Mouse (Mus musculus): ENCODE data around the gene Zfp444. TPM values are rescaled to one million over a fixed set of nuclear protein-coding genes. Genes with fewer than 3 reads are reported as not detected.

The Zfp444 gene
- polyA plus RNA-seq, 1 experiment from 2014 or later = 49.9 TPM

DNA sequence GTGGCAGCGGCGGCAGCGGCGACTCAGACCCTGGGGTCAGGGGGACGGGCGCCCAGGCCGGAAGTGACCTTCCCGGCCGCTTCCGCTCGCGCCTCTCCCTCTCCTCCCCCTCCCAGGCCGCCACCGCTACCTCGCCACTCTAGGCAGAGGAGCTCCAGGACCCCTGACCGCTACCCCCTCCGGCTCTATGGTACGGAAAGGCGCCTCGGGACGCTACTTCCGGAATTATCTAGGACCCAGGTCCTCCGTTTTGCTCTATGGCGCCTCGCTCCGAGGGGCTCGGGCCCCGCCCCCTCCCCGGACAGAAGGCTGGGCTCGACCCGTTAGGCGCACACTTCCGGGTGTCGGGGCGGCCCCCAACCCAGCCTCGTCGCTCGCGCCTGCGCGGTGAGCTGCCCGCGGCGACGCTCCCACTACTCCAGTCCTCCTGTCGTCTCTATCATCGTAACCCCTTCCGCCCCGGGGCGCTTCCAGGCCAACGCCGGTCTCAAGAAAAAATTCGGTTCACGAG, 16.1 kb upstream of the Zfp444 start, which contains the start of gene Zfp787:
Gene Zfp787 (minus strand): TSS at position 97 of the 511 bp plus-strand sequence.
- H3K9me3 ChIP-seq (ENCODE audit: control insufficient read depth, low read length) = no peaks in the 10 kb centered on the region
- H3K27me3 ChIP-seq (replicated peaks; ENCODE audit: control insufficient read depth, insufficient read depth, low read length) = no peaks in the 10 kb centered on the region
- peak within 1 kb of the TSS; percentile 82 for H3K4me3 ChIP-seq (ENCODE audit: low read depth, low read length)
- H3K9ac ChIP-seq (ENCODE audit: low read length) = peak within 1 kb of the TSS; percentile 94
- peak within 1 kb of the TSS; percentile 74 for H3K4me2 ChIP-seq (ENCODE audit: low read length)
- H3K36me3 ChIP-seq (ENCODE audit: control insufficient read depth, insufficient read depth, low read length) = no peaks in the 10 kb centered on the region
- peak; percentile 94 for DNase-seq (ENCODE audit: low spot score)
- ATAC-seq (replicated peaks; ENCODE audit: low FRiP score, low TSS enrichment, low read depth) = peak; percentile 96
- peak within 1 kb of the TSS; percentile 82 for H3K27ac ChIP-seq (ENCODE audit: low read depth)
- peaks cover 13% of the 10 kb centered on the region; the same call in 1 of the 2 replicates for H3K4me1 ChIP-seq (replicated peaks; ENCODE audit: control insufficient read depth, insufficient read depth, low read length)
- under 1% methylated on average over 54 of the region's 54 CpGs for WGBS

- Histone ChIP-seq H3K4me3 (ENCODE audit: low read depth, low read length) (peak overlapping the region; percentile 82; the same call in 1 of the 2 replicates), H3K27ac (ENCODE audit: low read depth) (peak overlapping the region; percentile 82; the same call in 1 of the 2 replicates), H3K9me3 (ENCODE audit: control insufficient read depth, low read length) (no peaks in the 10 kb centered on the region), H3K27me3 (replicated peaks; ENCODE audit: control insufficient read depth, insufficient read depth, low read length) (no peaks in the 10 kb centered on the region), H3K9ac (ENCODE audit: low read length) (peak overlapping the region; percentile 94), H3K4me1 (replicated peaks; ENCODE audit: control insufficient read depth, insufficient read depth, low read length) (peaks cover 13% of the 10 kb centered on the region; the same call in 1 of the 2 replicates), H3K4me2 (ENCODE audit: low read length) (peak overlapping the region; percentile 74), H3K36me3 (ENCODE audit: control insufficient read depth, insufficient read depth, low read length) (no peaks in the 10 kb centered on the region)
- WGBS = 43% methylated on average over 9 of the region's 9 CpGs
- ATAC-seq (replicated peaks; ENCODE audit: low FRiP score, low TSS enrichment, low read depth) (no peak), DNase-seq (ENCODE audit: low spot score) (no peak)
Observed at GRCm38 (mm10) chr7:6156901-6157472, 15.0 kb upstream of the Zfp444 start.

GRCm38 (mm10) chr7:6157479-6157878, 14.5 kb upstream of the Zfp444 start:
- Histone ChIP-seq H3K4me3 (ENCODE audit: low read depth, low read length) (no peak overlapping the region), H3K36me3 (ENCODE audit: control insufficient read depth, insufficient read depth, low read length) (no peaks in the 10 kb centered on the region), H3K4me1 (replicated peaks; ENCODE audit: control insufficient read depth, insufficient read depth, low read length) (peaks cover 13% of the 10 kb centered on the region; the same call in 1 of the 2 replicates), H3K27ac (ENCODE audit: low read depth) (no peak overlapping the region), H3K9ac (ENCODE audit: low read length) (no peak overlapping the region), H3K4me2 (ENCODE audit: low read length) (peak overlapping the region; percentile 74; the same call in 1 of the 2 replicates), H3K9me3 (ENCODE audit: control insufficient read depth, low read length) (no peaks in the 10 kb centered on the region), H3K27me3 (replicated peaks; ENCODE audit: control insufficient read depth, insufficient read depth, low read length) (no peaks in the 10 kb centered on the region)
- ATAC-seq (replicated peaks; ENCODE audit: low FRiP score, low TSS enrichment, low read depth) (no peak), DNase-seq (ENCODE audit: low spot score) (no peak)
- 77% methylated on average over 1 of the region's 1 CpGs for WGBS

DNA sequence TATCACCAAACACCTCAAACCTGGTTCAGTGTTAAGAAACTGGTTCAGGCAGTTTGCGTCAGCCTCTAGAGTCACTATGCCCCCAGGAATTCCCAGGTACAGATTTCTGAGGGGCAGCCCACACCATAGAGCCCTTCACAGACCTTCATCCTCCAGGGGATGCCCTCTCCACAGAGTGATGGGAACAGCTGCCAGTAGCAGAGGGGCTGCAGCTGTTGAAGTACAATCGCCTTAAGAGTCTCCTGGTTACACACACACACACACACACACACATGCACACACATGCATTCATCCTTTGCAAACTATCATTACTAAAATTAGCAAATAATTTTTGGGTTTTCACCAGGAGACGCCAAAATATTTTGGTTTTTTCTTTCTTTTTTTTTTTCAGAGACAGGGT, 12.4 kb upstream of the Zfp444 start:
- H3K27me3 ChIP-seq (replicated peaks; ENCODE audit: control insufficient read depth, insufficient read depth, low read length) = no peaks in the 10 kb centered on the region

DNA sequence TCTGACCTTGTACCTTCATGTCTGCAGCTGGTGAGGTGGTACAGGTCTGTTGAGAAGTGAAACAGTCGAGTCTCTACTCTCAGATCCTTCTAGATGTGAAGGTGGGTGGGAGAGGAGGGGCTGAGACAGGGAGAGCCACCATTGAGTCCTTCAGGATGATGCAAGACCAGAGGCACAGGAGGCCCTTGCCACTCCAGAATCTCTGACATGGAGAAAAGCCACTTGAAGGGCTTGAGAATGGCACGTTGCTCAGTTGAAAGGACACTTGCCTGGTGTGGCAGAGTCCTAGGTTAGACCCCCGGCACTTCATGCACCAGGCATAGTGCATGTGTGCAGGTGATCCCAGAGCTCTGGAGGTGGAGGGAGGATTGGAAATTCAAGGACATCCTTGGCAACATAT, 10.5 kb upstream of the Zfp444 start:
- WGBS = 57% methylated on average over 3 of the region's 3 CpGs
- H3K36me3 ChIP-seq (ENCODE audit: control insufficient read depth, insufficient read depth, low read length) = no peaks in the 10 kb centered on the region

More for the DNA sequence above, 12.4 kb upstream of the Zfp444 start:
- Histone ChIP-seq H3K9me3 (ENCODE audit: control insufficient read depth, low read length) (no peaks in the 10 kb centered on the region), H3K4me3 (ENCODE audit: low read depth, low read length) (no peak overlapping the region), H3K4me2 (ENCODE audit: low read length) (no peak overlapping the region), H3K27ac (ENCODE audit: low read depth) (no peak overlapping the region), H3K36me3 (ENCODE audit: control insufficient read depth, insufficient read depth, low read length) (no peaks in the 10 kb centered on the region), H3K9ac (ENCODE audit: low read length) (no peak overlapping the region), H3K4me1 (replicated peaks; ENCODE audit: control insufficient read depth, insufficient read depth, low read length) (peaks cover 5% of the 10 kb centered on the region; the same call in 1 of the 2 replicates)
- WGBS = 71% methylated on average over 3 of the region's 3 CpGs
- DNase-seq (ENCODE audit: low spot score) (no peak), ATAC-seq (replicated peaks; ENCODE audit: low FRiP score, low TSS enrichment, low read depth) (no peak)

DNA sequence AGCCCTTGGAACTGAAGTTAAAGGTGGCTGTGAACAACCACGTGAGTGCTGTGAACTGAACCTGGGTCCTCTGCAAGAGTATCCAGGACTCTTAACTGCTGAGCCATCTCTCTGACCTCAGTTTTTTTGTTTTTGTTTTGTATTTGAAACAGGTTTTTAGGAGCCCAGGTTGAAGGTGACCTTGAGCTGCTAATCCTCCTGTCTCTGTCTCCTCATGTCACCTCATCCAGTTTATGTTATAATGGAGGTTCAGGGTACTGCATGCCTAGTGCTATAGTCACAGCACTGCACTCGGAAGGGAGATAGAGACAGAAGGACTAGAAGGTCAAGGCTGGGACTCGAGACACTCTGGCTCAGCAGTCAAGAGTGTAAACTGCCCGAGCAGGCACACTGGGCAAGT, 9.9 kb upstream of the Zfp444 start:
- Histone ChIP-seq H3K9ac (ENCODE audit: low read length) (no peak overlapping the region), H3K27ac (ENCODE audit: low read depth) (no peak overlapping the region), H3K4me2 (ENCODE audit: low read length) (no peak overlapping the region), H3K36me3 (ENCODE audit: control insufficient read depth, insufficient read depth, low read length) (no peaks in the 10 kb centered on the region), H3K9me3 (ENCODE audit: control insufficient read depth, low read length) (no peaks in the 10 kb centered on the region), H3K4me1 (replicated peaks; ENCODE audit: control insufficient read depth, insufficient read depth, low read length) (no peaks in the 10 kb centered on the region), H3K4me3 (ENCODE audit: low read depth, low read length) (no peak overlapping the region), H3K27me3 (replicated peaks; ENCODE audit: control insufficient read depth, insufficient read depth, low read length) (no peaks in the 10 kb centered on the region)
- 78% methylated on average over 4 of the region's 4 CpGs for WGBS
- ATAC-seq (replicated peaks; ENCODE audit: low FRiP score, low TSS enrichment, low read depth) = no peak
- no peak for DNase-seq (ENCODE audit: low spot score)

More for the DNA sequence above, 10.5 kb upstream of the Zfp444 start:
- no peaks in the 10 kb centered on the region for H3K9me3 ChIP-seq (ENCODE audit: control insufficient read depth, low read length)
- no peak overlapping the region for H3K4me2 ChIP-seq (ENCODE audit: low read length)
- ATAC-seq (replicated peaks; ENCODE audit: low FRiP score, low TSS enrichment, low read depth) (no peak), DNase-seq (ENCODE audit: low spot score) (no peak)
- no peak overlapping the region for H3K27ac ChIP-seq (ENCODE audit: low read depth)
- no peaks in the 10 kb centered on the region for H3K27me3 ChIP-seq (replicated peaks; ENCODE audit: control insufficient read depth, insufficient read depth, low read length)
- H3K4me1 ChIP-seq (replicated peaks; ENCODE audit: control insufficient read depth, insufficient read depth, low read length) = peaks cover 3% of the 10 kb centered on the region; the same call in 1 of the 2 replicates
- no peak overlapping the region for H3K9ac ChIP-seq (ENCODE audit: low read length)
- H3K4me3 ChIP-seq (ENCODE audit: low read depth, low read length) = no peak overlapping the region

DNA sequence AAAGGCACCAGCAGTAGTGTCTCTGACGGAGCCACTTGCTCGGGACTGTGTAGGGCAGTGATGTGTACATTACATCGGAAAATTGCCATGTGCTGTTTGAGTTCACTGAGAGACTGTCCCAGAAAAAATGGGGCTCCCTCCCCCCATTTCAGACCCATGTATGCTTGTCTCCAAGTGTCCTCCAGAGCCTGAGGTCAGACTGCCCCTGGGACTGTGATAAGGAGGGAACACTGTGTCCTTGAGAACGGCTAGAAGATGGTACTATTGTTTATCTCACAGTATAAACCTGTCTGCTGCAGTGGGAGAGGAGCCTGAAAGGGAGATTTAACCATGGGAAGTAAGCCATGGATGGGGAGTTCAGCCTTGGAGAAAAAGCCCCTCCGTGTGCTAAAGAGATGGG, 7.4 kb upstream of the Zfp444 start:
- DNase-seq (ENCODE audit: low spot score) (no peak), ATAC-seq (replicated peaks; ENCODE audit: low FRiP score, low TSS enrichment, low read depth) (no peak)
- Histone ChIP-seq H3K4me3 (ENCODE audit: low read depth, low read length) (no peak overlapping the region), H3K36me3 (ENCODE audit: control insufficient read depth, insufficient read depth, low read length) (no peaks in the 10 kb centered on the region), H3K27ac (ENCODE audit: low read depth) (no peak overlapping the region), H3K4me1 (replicated peaks; ENCODE audit: control insufficient read depth, insufficient read depth, low read length) (no peaks in the 10 kb centered on the region), H3K27me3 (replicated peaks; ENCODE audit: control insufficient read depth, insufficient read depth, low read length) (no peaks in the 10 kb centered on the region), H3K4me2 (ENCODE audit: low read length) (no peak overlapping the region), H3K9me3 (ENCODE audit: control insufficient read depth, low read length) (no peaks in the 10 kb centered on the region), H3K9ac (ENCODE audit: low read length) (no peak overlapping the region)
- WGBS = 51% methylated on average over 5 of the region's 5 CpGs

DNA sequence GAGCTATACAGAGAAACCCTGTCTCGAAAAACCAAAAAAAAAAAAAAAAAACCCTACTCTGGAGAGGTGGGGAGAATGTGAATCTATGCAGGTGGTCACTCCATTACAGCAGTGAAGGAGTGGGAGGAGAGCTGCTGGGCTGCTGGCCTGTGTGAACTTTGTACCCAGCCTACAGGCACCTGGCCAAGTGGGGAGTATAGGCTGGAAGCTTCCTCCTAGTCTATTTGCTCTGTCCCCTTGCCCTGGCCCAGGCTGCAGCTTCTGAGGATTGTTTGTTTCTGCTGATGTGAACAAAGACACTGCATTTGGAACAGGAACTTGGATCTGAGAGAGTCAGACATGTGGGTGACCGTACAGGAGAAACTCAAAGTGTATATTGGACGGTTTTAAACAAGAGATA, 2.6 kb upstream of the Zfp444 start:
- H3K36me3 ChIP-seq (ENCODE audit: control insufficient read depth, insufficient read depth, low read length) = no peaks in the 10 kb centered on the region
- 67% methylated on average over 2 of the region's 3 CpGs for WGBS
- no peak overlapping the region for H3K4me2 ChIP-seq (ENCODE audit: low read length)
- H3K4me1 ChIP-seq (replicated peaks; ENCODE audit: control insufficient read depth, insufficient read depth, low read length) = peaks cover 14% of the 10 kb centered on the region
- ATAC-seq (replicated peaks; ENCODE audit: low FRiP score, low TSS enrichment, low read depth) = no peak
- H3K4me3 ChIP-seq (ENCODE audit: low read depth, low read length) = no peak overlapping the region
- no peak for DNase-seq (ENCODE audit: low spot score)
- no peak overlapping the region for H3K9ac ChIP-seq (ENCODE audit: low read length)
- H3K27me3 ChIP-seq (replicated peaks; ENCODE audit: control insufficient read depth, insufficient read depth, low read length) = no peaks in the 10 kb centered on the region
- no peaks in the 10 kb centered on the region for H3K9me3 ChIP-seq (ENCODE audit: control insufficient read depth, low read length)
- peak overlapping the region; percentile 65; the same call in 1 of the 2 replicates for H3K27ac ChIP-seq (ENCODE audit: low read depth)

DNA sequence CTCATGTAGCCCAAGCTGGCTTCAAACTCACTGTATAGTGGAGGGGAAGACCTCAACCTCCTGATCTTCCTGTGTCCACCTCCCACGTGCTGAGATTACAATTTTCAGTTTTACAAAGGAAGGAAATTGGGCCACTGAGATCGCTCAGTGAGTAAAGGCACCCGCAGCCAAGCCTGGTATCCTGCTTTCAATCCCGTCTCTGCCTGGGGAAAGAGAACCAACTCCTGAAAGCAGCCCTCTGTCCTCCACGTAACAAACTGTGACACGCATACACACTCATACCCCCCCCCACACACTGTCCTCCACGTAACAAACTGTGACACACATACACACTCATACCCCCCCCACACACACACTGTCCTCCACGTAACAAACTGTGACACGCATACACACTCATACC, 1.6 kb upstream of the Zfp444 start:
- H3K36me3 ChIP-seq (ENCODE audit: control insufficient read depth, insufficient read depth, low read length) = peaks cover 6% of the 10 kb centered on the region; the same call in 1 of the 2 replicates
- H3K27me3 ChIP-seq (replicated peaks; ENCODE audit: control insufficient read depth, insufficient read depth, low read length) = no peaks in the 10 kb centered on the region
- no peak overlapping the region for H3K4me3 ChIP-seq (ENCODE audit: low read depth, low read length)
- H3K4me1 ChIP-seq (replicated peaks; ENCODE audit: control insufficient read depth, insufficient read depth, low read length) = peaks cover 14% of the 10 kb centered on the region
- no peak for ATAC-seq (replicated peaks; ENCODE audit: low FRiP score, low TSS enrichment, low read depth)
- H3K4me2 ChIP-seq (ENCODE audit: low read length) = no peak overlapping the region
- DNase-seq (ENCODE audit: low spot score) = no peak
- no peak overlapping the region for H3K27ac ChIP-seq (ENCODE audit: low read depth)
- 83% methylated on average over 9 of the region's 9 CpGs for WGBS
- no peaks in the 10 kb centered on the region for H3K9me3 ChIP-seq (ENCODE audit: control insufficient read depth, low read length)
- no peak overlapping the region for H3K9ac ChIP-seq (ENCODE audit: low read length)

All from intestine, embryonic 14.5 days (tissue).